Mouse (Mus musculus): ENCODE measurements around the gene Ubb. TPM values are rescaled to one million over a fixed set of nuclear protein-coding genes. Genes with fewer than 3 reads are reported as not detected.

The Ubb gene
- polyA plus RNA-seq (2015; fragmentation: Illumina TruSeq; extraction: RNeasy Lipid Tissue Mini Kit (QIAGEN cat#74804); ENCODE audit: insufficient read depth, low read depth, low replicate concordance): 305 TPM

DNA sequence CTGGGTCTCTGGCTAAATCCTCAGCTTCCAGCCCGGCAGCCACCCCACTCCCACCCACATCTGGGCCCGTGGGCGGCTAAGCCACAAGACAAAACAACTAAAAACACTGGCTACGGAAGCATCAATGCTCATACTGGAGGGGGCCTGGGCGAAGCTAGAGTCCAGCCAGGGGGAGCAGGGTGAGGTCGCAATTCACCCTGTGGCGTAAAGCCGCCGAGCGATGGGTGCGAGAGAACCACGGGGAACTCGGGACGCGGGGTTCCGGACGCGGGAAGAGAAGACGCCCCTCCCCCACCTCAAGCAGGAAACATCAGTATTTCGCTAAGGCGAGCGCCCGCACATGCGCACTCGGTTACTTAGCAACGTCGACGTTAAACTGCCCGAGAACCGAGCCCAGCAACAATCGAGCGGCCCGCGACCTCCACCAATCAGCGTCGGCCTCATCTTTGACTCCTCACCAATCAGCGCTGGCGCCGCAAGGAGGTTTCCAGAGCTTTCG is at the start of gene Ubb:
Gene Ubb (plus strand): TSS at position 445 of the 499 bp plus-strand sequence.

DNA sequence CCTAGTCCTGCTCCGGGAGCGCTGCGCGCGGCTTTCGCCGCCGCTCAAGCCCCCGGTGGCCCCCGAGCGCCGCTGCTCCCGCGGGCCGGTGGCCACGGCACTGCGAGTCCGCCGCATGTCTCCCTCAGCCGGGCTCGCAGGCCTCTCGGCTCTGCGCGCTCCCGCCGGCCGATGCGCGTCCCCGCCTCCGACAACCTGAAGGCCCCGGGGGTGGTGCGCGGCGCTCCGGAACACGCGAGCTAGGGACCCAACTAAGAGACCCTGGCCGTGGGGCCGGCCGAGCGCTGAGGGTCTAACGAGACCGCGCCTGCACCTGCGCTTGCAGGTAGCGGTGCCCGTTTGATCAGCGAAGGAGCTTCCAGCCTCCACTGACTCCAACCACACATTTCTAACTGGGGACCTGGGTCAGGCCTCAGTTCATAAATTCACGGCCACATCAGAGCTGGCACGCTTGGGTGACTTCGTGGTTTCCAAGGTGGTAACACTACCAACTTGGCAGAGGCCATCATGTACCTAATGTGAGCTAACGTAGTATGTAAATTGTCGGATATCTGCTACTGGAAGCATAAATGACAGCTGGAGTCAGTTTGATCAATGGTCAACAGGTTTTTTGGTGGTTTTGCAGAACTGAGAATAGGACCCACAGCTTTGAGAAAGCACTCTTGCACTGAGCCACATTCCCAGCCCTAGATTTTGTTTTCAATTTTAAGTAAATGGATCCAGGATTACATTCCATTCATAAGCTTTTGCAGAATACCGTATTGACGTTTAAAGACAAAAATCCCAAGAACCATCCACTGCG is 11.7 kb upstream of the Ubb start, which contains the start of gene Cenpv:
Gene Cenpv (minus strand): TSS at position 173 of the 802 bp plus-strand sequence.

DNA sequence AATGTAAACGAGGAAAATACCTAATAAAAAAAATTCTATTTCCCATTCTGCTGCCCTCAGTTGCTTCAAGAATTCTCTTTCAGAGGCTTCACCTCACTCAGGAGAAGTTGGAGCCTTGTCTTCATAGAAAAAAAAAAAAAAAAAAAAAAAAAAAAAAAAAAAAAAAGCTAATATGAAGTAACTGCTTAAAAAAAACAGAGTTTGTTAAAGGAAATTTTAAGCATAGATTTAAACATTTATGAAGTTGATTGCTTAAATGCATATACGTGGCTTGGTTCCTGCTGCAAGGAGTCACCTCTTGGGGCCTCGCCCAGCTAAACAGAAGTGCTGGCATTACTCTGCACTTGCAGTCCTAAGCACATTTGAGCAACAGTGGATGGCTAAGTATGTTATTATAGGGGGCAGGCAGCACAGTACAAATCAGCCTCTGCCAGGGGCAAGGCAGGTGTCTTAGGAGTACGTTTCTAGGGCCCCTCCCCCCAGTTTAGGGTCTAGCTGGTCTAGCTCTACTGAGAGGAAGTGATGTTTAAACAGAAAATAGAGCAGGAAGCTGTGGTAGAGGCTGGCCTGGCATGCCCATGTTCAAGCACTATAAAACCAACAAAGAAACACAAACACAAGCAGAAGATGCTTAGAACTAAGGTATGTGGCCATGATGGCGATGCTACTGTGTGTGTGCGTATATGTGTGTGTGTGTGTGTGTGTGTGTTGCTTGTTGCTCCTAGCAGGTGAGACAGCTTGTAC is 23.2 kb downstream of the Ubb start, which contains the start of gene Trpv2:
Gene Trpv2 (plus strand): TSS at position 528 of the 744 bp plus-strand sequence.

Other genes starting within 250 kb of the Ubb start
- 2.0 TPM for gene Pigl, start 92.7 kb upstream of the Ubb start, polyA plus RNA-seq (2015; fragmentation: Illumina TruSeq; extraction: RNeasy Lipid Tissue Mini Kit (QIAGEN cat#74804); ENCODE audit: insufficient read depth, low read depth, low replicate concordance)
- 30.6 TPM for gene Ncor1, start 92.6 kb upstream of the Ubb start, polyA plus RNA-seq (2015; fragmentation: Illumina TruSeq; extraction: RNeasy Lipid Tissue Mini Kit (QIAGEN cat#74804); ENCODE audit: insufficient read depth, low read depth, low replicate concordance)
- gene Cenpv, start 11.9 kb upstream of the Ubb start, polyA plus RNA-seq (2015; fragmentation: Illumina TruSeq; extraction: RNeasy Lipid Tissue Mini Kit (QIAGEN cat#74804); ENCODE audit: insufficient read depth, low read depth, low replicate concordance): 15.5 TPM
- 1.1 TPM for gene Trpv2, start 23.3 kb downstream of the Ubb start, polyA plus RNA-seq (2015; fragmentation: Illumina TruSeq; extraction: RNeasy Lipid Tissue Mini Kit (QIAGEN cat#74804); ENCODE audit: insufficient read depth, low read depth, low replicate concordance)
- 2.2 TPM for gene Lrrc75a, start 97.4 kb downstream of the Ubb start, polyA plus RNA-seq (2015; fragmentation: Illumina TruSeq; extraction: RNeasy Lipid Tissue Mini Kit (QIAGEN cat#74804); ENCODE audit: insufficient read depth, low read depth, low replicate concordance)
- gene Mmgt2, start 97.5 kb downstream of the Ubb start, polyA plus RNA-seq (2015; fragmentation: Illumina TruSeq; extraction: RNeasy Lipid Tissue Mini Kit (QIAGEN cat#74804); ENCODE audit: insufficient read depth, low read depth, low replicate concordance): 4.5 TPM
- gene Zfp287, start 180.7 kb downstream of the Ubb start, polyA plus RNA-seq (2015; fragmentation: Illumina TruSeq; extraction: RNeasy Lipid Tissue Mini Kit (QIAGEN cat#74804); ENCODE audit: insufficient read depth, low read depth, low replicate concordance): 2.0 TPM
- not detected for gene Gm10428, start 201.9 kb downstream of the Ubb start, polyA plus RNA-seq (2015; fragmentation: Illumina TruSeq; extraction: RNeasy Lipid Tissue Mini Kit (QIAGEN cat#74804); ENCODE audit: insufficient read depth, low read depth, low replicate concordance)
- 1.0 TPM for gene Zfp286, start 238.3 kb downstream of the Ubb start, polyA plus RNA-seq (2015; fragmentation: Illumina TruSeq; extraction: RNeasy Lipid Tissue Mini Kit (QIAGEN cat#74804); ENCODE audit: insufficient read depth, low read depth, low replicate concordance)

Measured in pancreas, adult 10 weeks (tissue).